Mouse (Mus musculus) cerebellum, adult (tissue): ENCODE measurements around the gene Lsp1.

Experiments used
- ATAC-seq: cut with Nextera tagmentation; 2 replicates; pipeline ENCODE4 v1.9.2; 2017; ENCODE audit warnings: mild to moderate bottlenecking, moderate library complexity, mixed read lengths; ENCODE audit not compliant: insufficient number of reproducible peaks, low FRiP score, low TSS enrichment

The Lsp1 gene

DNA sequence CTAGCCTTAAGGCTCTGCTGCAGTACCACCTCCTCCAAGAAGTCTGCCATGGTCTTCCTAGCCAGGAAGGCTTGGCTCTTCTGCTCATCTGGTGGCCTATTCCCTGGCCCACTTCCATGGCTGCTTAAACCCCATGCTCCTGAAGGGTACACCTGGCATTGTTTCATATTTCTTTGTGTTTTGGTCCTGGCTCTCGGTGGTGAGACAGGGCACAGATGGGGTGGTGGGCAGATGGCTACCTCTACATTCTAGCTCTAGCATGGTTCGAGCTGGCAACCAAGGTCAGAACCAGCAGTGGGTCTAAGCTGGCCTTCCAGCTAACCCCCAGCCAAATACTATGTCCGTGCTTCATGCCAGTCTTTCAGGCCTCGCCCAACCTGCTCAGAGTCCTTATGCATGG lies 12.3 kb downstream of the Lsp1 start:
- ATAC-seq, result no peak

DNA sequence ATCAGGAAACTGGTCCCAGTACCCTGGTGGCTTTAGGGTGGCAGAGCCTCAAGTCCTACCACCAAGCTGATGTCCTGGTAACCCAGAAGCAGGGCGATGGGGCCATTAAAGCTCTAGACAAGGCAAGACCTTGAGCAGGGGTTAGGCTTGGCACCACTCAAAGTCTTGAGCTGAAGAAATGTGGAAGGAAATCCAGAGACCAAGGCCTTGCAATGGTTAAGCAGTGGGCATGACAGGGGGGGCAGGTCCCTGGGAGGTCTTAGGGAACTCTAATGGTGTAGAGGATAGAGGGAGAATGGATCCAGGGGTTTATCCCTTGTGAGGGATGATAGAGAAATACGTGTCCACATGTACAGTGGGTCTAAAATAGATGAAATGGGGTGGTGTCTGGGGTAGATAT lies 12.9 kb downstream of the Lsp1 start:
- ATAC-seq, result no peak

DNA sequence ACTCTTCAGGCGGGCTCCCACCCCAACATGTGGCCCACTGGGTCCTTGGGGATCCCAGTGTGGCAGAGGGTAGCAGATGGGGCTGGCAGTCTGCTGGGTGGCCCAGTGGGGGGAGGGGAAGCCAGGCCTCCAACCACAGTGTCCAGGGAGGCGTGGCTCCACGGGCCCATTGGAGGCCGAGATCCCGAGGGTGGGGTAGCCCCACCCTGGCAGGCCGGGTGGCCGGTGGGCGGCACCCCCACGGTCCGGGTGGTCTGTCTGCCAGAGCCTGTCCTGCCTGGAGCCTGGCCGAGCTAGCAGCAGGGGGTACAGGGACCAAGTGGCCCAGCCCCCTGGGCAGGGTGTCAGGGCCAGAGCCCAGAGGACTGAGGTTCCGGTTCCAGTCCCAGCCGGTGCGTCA lies 14.2 kb downstream of the Lsp1 start:
- ATAC-seq, result no peak

DNA sequence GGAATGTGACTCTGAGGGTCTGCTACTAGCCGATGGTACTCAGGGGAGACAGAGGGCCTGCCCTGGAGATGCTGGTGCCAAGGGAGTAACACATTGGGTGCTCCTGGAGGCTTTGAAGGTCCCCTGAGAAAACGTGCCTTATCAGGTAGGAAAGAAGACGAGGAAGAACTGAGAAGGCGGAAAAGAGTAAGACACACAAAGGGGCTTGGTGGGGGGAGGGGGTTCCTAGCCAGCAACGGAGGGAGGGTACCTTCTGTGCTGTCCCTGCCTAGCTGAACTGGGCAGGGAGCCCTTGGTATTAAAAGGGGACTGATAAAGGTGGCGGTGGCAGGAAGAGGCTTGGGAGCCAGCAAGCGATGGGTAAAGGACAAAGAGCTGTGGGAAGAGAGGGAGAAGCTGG lies 15.0 kb downstream of the Lsp1 start:
- no peak for ATAC-seq

DNA sequence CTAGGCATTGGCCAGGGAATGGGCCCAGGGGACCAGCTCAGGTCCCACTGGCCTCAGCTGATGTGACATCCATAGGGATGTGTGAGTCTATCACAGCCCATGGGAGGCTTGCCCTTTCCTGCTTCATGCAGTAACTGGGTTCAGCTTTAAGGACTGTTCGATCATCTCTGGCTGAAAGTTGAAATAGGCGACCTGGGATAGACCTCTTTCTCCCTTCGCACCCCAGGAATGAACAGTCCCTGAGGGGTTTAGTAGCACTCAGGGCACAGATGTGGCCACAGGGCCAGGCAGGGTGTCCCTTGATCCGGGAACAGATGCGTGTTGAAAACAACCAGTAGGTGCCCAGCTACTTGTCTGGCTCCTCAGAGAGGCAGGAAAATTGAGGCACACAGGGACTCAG lies 15.7 kb downstream of the Lsp1 start:
- ATAC-seq, result no peak

DNA sequence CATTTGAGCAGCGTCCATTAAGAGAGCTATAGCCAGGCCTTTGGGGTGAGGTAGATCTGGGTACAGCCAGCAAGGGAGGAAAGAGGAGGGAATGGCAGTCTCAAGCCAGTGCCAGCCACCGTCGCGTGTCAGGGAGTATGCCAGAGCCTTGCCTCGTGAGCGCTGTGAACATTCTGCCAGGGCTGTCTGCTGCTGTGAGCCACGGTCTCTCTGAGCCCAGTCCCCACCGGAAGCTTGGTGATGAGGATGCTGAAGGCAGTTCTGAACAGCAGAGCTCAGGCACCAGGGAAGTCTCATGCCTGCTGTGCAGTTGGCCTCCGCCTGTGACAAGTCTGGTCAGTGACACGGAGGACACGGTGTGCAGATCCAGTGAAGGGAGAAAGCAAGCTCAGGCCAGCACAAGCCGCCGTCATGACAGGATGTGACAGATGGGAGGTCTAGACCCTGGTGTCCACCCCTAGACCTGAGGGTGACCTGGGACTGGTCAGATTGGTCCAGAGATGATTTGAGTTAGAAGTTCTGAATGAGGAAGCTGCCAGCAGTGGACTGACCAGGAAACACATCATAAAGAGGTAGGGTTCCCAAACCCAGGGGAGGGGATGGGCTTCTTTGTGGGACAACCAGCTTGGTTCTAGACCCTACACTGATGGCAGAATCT lies 16.3 kb downstream of the Lsp1 start:
- no peak for ATAC-seq

DNA sequence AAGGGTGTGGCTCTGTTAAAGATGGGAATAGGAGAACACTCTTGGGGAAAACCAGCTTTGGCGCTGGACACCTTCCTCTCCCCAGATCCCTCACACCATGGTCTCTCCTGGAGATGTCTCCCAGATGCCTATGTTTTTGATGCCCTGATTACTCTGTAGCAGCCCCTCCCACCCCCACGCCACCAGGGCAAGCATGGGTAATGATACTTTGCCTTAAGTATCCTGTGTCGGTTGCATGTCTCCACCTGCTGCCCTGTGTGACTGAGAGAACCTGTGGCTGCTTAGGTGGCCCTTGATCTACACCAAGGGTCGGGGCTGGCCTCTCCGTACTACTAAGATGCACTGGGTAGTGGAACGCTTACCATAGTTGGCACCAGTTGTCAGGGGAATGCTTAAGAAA lies 17.4 kb downstream of the Lsp1 start:
- no peak for ATAC-seq

DNA sequence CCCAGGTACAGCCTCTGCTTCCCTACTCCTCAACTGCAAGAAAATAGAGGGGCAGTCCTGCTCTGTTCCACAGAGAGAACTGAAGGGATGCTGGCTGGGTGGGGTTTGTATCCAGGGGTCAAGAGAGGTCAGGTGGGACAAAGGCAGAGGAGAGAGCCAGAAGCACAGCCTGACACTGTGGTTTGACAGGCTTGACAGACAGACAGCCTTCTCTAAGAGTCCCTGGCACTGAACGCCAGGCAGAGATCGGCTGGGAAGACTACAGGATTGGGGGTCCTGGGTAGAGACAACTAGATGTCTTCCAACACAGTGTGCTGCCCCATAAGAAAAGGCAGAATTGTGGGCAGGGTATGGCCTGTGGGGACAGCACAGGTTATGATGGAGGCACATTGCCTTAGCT lies 18.0 kb downstream of the Lsp1 start:
- no peak for ATAC-seq

DNA sequence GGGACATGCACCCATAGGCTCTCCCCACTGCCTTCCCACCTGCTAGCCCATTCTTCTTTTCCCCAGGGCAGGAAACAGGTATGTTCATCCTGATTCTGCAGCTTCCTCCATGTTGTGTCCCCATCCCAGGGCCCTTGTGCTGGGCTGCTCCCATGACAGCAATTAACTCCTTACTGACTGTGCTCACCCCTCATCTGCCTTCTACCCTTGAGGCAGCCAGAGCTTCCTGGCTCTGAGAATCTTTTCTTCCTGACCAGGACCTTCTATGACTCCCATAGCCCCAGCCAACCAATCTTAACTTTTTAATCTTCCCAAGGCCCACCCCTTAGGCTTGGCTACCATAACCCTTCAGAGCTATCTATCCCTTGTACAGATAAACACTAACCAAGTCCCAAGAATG lies 18.7 kb downstream of the Lsp1 start:
- no peak for ATAC-seq

DNA sequence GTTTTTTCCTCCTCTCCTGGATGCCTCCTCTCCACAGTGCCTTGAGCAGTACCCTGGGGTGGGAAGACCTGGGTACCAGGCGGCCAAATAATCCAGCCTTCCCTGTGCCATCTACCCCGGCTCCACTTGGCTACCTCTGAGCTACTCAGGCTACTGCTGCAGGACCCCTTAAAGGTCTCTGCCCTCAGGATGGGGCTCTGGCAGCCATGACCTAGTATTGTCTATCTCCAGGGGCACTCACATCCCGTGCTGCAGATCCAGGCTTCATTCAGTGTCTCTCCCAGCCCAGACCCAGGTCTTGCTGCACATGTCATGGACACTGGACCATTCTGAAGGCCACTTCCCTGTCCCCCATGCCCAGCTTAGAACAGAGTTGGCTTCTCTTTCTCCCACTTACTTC lies 19.3 kb downstream of the Lsp1 start:
- no peak for ATAC-seq

DNA sequence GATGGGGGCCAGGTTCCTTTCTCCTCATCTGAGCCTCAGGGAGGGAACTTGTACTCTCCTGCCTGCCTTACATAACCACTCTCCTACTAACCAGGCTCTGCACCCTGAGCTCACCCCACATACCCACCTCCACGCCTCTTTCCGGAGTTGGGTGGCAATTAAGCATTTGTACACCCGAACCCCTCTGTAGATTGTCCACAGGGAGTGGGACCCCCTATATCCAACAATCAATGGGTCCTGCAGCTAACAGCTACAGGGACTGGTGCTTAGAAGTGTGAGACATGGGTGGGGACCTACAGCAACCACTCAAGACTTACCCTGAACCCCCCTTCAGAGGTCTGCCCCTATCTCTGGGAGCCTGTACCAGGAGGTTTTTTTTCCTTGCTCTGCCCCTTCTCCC lies 20.1 kb downstream of the Lsp1 start:
- no peak for ATAC-seq

DNA sequence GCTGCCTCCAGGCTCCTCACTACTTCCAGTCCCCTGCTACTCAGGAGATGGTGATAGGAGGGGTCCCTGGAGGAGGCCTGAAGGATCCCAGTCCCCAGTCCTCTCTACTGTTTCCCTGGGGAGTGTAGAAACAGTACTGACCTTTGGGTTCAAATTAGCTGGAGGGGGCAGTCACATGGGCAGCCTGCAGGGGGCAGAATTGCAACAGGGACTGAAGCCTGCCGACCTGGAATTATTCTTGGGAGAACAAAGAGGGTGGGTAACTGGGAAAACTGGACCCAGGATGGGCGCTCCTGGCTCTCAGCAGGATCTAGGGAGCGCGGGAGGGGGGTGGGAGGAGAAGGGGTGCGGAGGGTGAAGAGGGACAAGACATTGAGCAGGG lies 20.6 kb downstream of the Lsp1 start:
- ATAC-seq, result no peak

DNA sequence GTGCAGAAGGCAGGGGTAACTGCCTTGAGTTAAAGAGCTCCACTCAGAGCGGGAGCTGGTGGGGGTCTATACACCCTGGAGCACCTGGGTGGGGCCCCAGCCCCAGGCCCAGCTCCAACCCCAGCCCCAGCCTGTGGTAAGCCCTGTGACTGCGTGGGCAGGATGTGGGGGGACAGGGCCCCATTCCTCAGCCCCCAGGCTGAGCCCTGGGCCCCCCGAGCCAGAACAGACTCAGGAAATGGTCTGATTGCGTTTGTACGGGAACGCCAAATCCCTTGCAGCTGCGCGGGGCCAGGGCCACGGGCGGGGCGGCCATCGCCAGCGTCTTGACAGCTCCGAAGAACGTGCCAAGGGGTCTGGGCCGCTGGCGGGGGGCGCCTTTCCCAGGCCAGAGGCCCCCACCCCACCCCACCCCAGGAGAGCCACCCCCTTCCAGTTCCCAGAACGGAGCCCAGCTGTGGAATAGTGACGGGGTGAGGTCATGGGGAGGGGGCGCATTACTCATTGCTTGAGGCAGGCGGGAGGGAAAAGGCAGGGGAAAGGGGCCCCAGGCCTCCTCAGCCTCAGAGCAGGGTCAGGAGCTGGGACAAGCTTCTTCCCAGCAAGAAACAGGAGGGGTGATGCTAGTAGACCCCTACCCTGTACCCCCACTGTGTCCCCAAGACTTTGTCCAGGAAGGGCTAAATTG lies 21.1 kb downstream of the Lsp1 start:
- no peak for ATAC-seq

DNA sequence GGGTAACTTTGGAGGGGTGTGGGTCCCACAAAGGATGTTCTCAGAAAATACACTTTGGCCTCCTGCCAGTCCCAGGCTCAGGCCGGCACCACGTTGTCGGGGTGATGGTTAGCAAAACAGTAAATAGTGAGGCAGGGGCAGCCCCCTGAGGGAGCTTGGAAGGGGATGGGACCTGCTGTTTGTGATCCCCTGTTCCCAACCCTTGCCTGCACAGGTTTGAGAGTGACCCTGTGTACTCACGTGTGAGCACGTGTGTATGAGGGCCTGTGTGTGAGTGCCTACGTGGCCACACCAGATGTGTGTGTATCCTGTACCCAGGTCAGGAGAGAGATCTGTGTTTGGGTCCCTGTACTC lies 21.6 kb downstream of the Lsp1 start:
- ATAC-seq, result no peak

DNA sequence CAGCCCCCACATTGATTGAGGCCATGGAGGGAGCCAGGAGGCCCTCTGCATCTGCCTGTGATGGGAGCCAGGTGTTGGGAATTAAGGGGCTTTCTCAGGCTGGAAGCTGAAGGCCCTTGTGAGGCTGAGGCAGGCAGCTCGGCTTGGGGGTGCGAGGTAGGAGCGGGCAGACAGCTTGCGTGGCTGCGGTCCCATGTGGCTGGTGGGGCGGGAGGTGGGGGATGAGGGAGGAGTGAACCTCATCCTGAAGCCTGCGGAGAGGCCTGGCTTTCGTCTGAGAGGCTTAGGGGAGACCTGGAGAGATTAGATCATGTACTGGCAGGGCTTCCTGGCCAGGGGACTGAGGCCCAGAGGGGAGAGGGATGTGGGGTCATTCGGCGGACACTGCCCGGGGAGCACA lies 22.5 kb downstream of the Lsp1 start:
- no peak for ATAC-seq

DNA sequence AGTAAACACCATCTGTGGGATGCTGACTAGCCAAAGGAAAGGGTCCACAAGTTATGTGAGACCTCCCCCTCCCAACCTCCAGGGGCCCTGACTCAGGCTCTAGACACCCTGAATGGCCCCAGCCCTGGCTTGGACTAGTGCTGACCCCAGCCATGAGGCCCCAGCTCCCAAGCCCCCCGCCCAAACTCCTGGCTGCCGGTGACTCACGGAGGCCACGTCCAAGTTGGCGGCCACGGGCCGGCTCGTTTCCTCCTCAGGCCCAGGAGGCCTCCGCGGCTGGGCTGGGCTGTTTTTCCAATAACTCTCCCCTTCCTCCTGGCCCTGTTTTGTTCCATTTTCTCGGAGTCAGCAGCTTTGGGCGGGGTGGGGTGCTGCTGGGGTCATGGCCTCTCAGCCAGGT lies 24.2 kb downstream of the Lsp1 start:
- ATAC-seq, result no peak

DNA sequence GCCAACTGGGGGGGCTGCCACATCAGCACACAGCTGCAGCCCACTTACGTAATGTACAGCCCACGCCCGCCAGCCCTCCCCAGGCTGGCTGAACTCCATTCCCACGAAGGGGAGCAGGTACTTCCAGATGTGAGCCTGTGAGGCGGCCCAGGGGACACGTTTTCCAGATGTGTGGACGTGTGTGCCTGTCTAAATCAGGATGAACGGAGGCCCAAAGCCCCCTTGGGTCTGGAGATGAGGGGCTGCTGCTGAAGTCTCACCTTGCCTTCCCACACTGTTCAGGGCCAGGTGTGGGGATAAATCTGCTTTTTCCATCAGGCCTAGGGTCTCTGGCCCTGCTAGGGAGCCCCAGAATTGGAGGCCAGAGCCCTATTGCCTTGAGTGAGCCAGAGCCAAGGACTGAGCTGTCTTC lies 26.1 kb downstream of the Lsp1 start:
- no peak for ATAC-seq

DNA sequence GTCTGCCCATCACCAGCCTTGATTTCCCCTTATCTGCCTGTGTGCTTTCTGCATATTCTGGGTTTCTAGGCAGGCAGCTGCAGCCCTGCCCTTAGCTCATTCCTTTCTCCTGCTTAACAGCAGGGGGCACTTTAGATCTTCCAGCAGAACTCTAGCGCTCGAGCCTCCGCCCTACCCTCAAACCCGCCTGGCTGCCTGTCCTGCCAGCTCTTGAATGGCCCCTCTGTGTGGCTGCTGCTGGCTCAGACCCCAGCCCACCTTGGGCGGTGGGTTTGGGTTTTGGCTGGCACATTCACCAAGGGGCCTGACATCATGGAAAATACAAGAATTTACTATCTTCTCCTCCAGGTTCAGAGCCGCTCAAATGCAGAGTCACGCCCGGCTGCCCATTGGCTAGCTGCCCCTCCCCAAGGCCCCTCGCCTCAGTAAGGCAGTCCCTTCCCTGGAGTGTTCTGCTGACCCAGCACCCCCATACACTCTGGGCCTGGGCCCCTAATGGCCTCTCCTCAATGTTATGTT lies 26.8 kb downstream of the Lsp1 start:
- no peak for ATAC-seq

DNA sequence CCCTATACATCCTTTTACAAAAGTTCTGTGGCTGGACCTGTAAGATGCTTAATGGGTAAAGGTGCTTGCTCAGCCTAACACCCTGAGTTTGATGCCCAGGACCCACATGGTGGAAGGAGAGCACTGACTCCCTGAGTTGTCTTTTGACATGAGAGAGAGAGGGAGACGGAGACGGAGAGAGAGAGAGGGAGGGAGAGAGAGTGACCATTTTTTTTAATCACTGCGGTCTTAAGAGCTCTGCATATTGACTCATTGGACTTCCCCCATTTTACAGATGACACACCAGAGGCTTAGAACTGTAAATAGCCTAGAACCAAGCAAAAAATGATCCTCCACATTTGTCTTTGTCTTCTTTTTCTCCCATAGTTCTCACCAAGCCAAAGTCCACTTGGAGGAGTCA lies 27.4 kb downstream of the Lsp1 start:
- ATAC-seq, result no peak

DNA sequence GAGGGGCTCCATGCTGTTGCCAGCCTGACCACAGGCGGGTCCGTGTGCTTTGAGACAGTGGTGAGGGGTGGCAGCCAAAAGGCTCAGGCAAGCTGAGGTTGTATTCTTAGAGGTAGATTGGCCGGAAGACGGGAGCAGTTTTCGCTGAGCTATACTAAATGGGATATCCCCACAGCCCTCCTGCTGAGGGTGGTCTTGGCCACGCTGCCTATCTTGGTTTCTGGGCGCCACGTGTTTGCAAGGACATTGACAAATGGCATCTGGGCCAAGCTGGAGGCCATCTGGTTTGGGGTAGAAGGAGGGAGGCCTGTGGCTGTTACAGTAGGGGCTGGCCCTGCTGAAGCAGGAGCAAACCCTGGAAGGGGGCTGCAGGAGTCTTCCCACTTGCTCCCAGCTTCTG lies 32.9 kb downstream of the Lsp1 start:
- no peak for ATAC-seq

DNA sequence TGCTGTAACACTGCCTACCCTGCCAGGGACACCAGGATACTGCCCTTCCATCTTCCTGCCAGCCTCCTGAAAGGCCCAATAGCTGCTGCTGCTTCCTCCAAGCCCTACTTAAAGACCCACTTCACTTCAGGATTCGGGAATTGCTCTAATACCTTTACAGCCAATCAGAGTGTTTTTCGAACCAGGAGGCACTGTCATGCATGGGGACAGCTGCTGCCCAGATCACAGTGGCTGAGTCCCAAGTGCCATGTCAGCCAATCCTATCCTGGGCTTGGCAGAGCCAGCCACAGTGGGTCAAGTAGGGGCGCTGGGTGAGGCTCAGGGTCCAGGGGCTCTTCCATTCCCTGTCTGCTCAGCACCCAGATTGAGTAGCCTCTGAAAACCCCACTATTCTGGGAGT lies 35.5 kb downstream of the Lsp1 start:
- ATAC-seq, result no peak

DNA sequence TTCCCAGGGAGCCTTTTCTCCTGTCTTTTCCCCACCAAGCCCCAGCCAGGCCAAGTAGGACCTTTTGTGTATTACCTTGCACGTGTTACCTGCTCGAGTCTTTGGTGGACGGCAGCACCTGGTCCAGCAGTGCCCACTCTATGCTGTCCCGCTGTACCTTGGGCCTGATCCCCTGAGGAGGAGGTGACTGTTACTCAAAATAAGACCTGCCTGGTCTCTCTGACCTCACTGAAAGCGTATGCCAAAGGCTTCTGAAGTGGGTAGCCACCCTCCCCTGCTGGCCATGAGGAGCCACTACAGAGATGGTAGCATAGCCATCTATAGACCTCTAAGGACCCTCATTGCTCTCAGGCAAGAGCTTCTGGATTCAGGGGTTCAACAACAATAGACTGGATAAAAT lies 36.2 kb downstream of the Lsp1 start:
- no peak for ATAC-seq
